Mouse (Mus musculus) heart, adult 2 months (tissue): ENCODE results near the gene Wnt7b.

Source experiments
- CTCF ChIP-seq: fragments of 200-600 bp; IDR thresholded peaks from 2 replicates; pipeline ENCODE4 v1.8.1; 2022; ENCODE audit warnings: antibody characterized with exemption, mild to moderate bottlenecking, moderate library complexity
- POLR2A ChIP-seq: fragments of 200-500 bp; IDR thresholded peaks from 2 replicates; pipeline ENCODE4 v1.6.1; 2011; ENCODE audit warnings: mild to moderate bottlenecking, low read depth, low read length, control low read depth; ENCODE audit not compliant: insufficient read depth

- TF ChIP-seq CTCF (no peak), POLR2A (no peak)
Observed at GRCm38 (mm10) chr15:85545369-85545768, 36.9 kb downstream of the Wnt7b start.
